Mouse (Mus musculus) kidney, embryonic 15.5 days (tissue): ENCODE data around the gene Zswim5. TPM values are rescaled to one million over a fixed set of nuclear protein-coding genes. Genes with fewer than 3 reads are reported as not detected.
A peak's percentile ranks its signal among the peaks of the same experiment; 100 is the strongest.
"Not testable (repeated sequence)": the region's sequence is repeated elsewhere in the genome, so short reads cannot be mapped to it uniquely, and the experiment has no call there.

Source experiments
- ATAC-seq: fragments of 200-750 bp; cut with Nextera tagmentation; replicated peaks from 2 replicates; pipeline ENCODE4 v1.8.0; 2017; ENCODE audit warnings: moderate TSS enrichment; ENCODE audit not compliant: low FRiP score
- H3K27ac ChIP-seq: fragments of 300-500 bp; sonication (generic); 2 replicates; pipeline ENCODE4 v1.5.1; 2015; ENCODE audit warnings: mild to moderate bottlenecking, inconsistent platforms
- H3K27me3 ChIP-seq: fragments of 300-500 bp; sonication (generic); 2 replicates; pipeline ENCODE4 v1.6.1; 2015; ENCODE audit warnings: inconsistent platforms
- H3K36me3 ChIP-seq: fragments of 300-500 bp; sonication (generic); 2 replicates; pipeline ENCODE4 v1.6.1; 2015; ENCODE audit warnings: inconsistent platforms
- H3K4me1 ChIP-seq: fragments of 300-500 bp; sonication (generic); 2 replicates; pipeline ENCODE4 v1.6.1; 2015; ENCODE audit warnings: inconsistent platforms
- H3K4me2 ChIP-seq: fragments of 300-500 bp; sonication (generic); 2 replicates; pipeline ENCODE4 v1.6.1; 2015; ENCODE audit warnings: moderate library complexity, mild to moderate bottlenecking, inconsistent platforms
- H3K4me3 ChIP-seq: fragments of 300-500 bp; sonication (generic); replicated peaks from 2 replicates; pipeline ENCODE4 v1.5.1; 2015; ENCODE audit warnings: mild to moderate bottlenecking, inconsistent platforms
- H3K9ac ChIP-seq: fragments of 300-500 bp; sonication (generic); 2 replicates; pipeline ENCODE4 v1.6.1; 2015; ENCODE audit warnings: mild to moderate bottlenecking, inconsistent platforms
- H3K9me3 ChIP-seq: fragments of 300-500 bp; sonication (generic); replicated peaks from 2 replicates; pipeline ENCODE4 v1.6.1; 2016; ENCODE audit warnings: inconsistent platforms
- WGBS: fragments of 180-500 bp; shearing (Covaris S2); methylation state at CpG from one replicate; pipeline ENCODE4 v1.1.7; 2015; ENCODE audit warnings: mixed read lengths; 5-methylcytosine and 5-hydroxymethylcytosine counted together
- polyA plus RNA-seq: library from polyadenylated mRNA; unstranded; fragments of >200 nt; fragmentation: Nextera tagmentation; extraction: Ambion mirVana; gene quantifications from 2 replicates; pipeline ENCODE4 v1.2.1, GENCODE M21; 2015

The Zswim5 gene
- 1.7 TPM in 2 replicates for polyA plus RNA-seq

GRCm38 (mm10) chr4:116876995-116877728, at the start of gene Zswim5:
Gene Zswim5, plus strand, starts transcription at chr4:116877376.
- peak; percentile 93 for ATAC-seq
- WGBS = under 1% methylated on average over 101 of the region's 104 CpGs
- H3K9me3 ChIP-seq = no peaks in the 10 kb centered on the region

GRCm38 (mm10) chr4:116827819-116828218, 49.4 kb upstream of the Zswim5 start:
- Histone ChIP-seq H3K4me3 (no peak overlapping the region), H3K27me3 (no peaks in the 10 kb centered on the region), H3K4me2 (no peak overlapping the region), H3K9me3 (no peaks in the 10 kb centered on the region), H3K36me3 (no peaks in the 10 kb centered on the region), H3K27ac (no peak overlapping the region), H3K4me1 (peaks cover 28% of the 10 kb centered on the region), H3K9ac (no peak overlapping the region)
- no peak for ATAC-seq
- WGBS = under 1% methylated on average over 4 of the region's 4 CpGs

More at GRCm38 (mm10) chr4:116876995-116877728, at the start of gene Zswim5:
- H3K27ac ChIP-seq = peak within 1 kb of the TSS; percentile 93
- peaks cover 25% of the 10 kb centered on the region for H3K27me3 ChIP-seq
- H3K36me3 ChIP-seq = no peaks in the 10 kb centered on the region
- H3K4me2 ChIP-seq = peak within 1 kb of the TSS; percentile 95
- H3K9ac ChIP-seq = peak within 1 kb of the TSS; percentile 80
- peaks cover 17% of the 10 kb centered on the region for H3K4me1 ChIP-seq
- H3K4me3 ChIP-seq = peak within 1 kb of the TSS; percentile 86

- WGBS = 39% methylated on average over 6 of the region's 6 CpGs
- Histone ChIP-seq H3K27ac (peak overlapping the region; percentile 75), H3K4me3 (no peak overlapping the region), H3K36me3 (no peaks in the 10 kb centered on the region), H3K4me2 (no peak overlapping the region), H3K27me3 (no peaks in the 10 kb centered on the region), H3K4me1 (peaks cover 23% of the 10 kb centered on the region), H3K9ac (no peak overlapping the region), H3K9me3 (no peaks in the 10 kb centered on the region)
- peak; percentile 10; the same call in 1 of the 2 replicates for ATAC-seq
Observed at GRCm38 (mm10) chr4:116829364-116830069, 47.7 kb upstream of the Zswim5 start.

GRCm38 (mm10) chr4:116830070-116830368, 47.2 kb upstream of the Zswim5 start:
- Histone ChIP-seq H3K27ac (peak overlapping the region; percentile 75), H3K4me3 (no peak overlapping the region), H3K27me3 (no peaks in the 10 kb centered on the region), H3K4me1 (peaks cover 19% of the 10 kb centered on the region), H3K9ac (no peak overlapping the region), H3K36me3 (no peaks in the 10 kb centered on the region), H3K9me3 (no peaks in the 10 kb centered on the region), H3K4me2 (no peak overlapping the region)
- peak; percentile 86 for ATAC-seq
- 7% methylated on average over 6 of the region's 6 CpGs for WGBS

- ATAC-seq = no peak
- Histone ChIP-seq H3K36me3 (no peaks in the 10 kb centered on the region), H3K4me2 (no peak overlapping the region), H3K9ac (no peak overlapping the region), H3K9me3 (no peaks in the 10 kb centered on the region), H3K27ac (0 out of 2 replicates have a peak overlapping the region, but pooled peaks have one; percentile 18), H3K27me3 (peaks cover 18% of the 10 kb centered on the region; the same call in 1 of the 2 replicates), H3K4me1 (0 out of 2 replicates have a peak, but pooled peaks cover 2% of the 10 kb centered on the region), H3K4me3 (no peak overlapping the region)
- 28% methylated on average over 2 of the region's 2 CpGs for WGBS
Observed at GRCm38 (mm10) chr4:116838999-116839398, 38.2 kb upstream of the Zswim5 start.

- WGBS = 37% methylated on average over 20 of the region's 29 CpGs
Observed at GRCm38 (mm10) chr4:116840096-116840495, 37.1 kb upstream of the Zswim5 start.

GRCm38 (mm10) chr4:116840841-116841240, 36.3 kb upstream of the Zswim5 start:
- Histone ChIP-seq H3K4me1 (0 out of 2 replicates have a peak, but pooled peaks cover 2% of the 10 kb centered on the region), H3K9ac (no peak overlapping the region), H3K4me2 (no peak overlapping the region), H3K4me3 (no peak overlapping the region), H3K27ac (no peak overlapping the region), H3K36me3 (no peaks in the 10 kb centered on the region), H3K9me3 (no peaks in the 10 kb centered on the region), H3K27me3 (peaks cover 18% of the 10 kb centered on the region; the same call in 1 of the 2 replicates)
- no peak for ATAC-seq
- WGBS = 84% methylated on average over 6 of the region's 6 CpGs

More at GRCm38 (mm10) chr4:116840096-116840495, 37.1 kb upstream of the Zswim5 start:
- not testable (repeated sequence) for H3K36me3 ChIP-seq, H3K9ac ChIP-seq, H3K4me1 ChIP-seq, ATAC-seq, H3K27ac ChIP-seq, H3K9me3 ChIP-seq
- H3K4me3 ChIP-seq = peak overlapping the region; percentile 24
- H3K4me2 ChIP-seq = peak overlapping the region; percentile 45
- H3K27me3 ChIP-seq = peaks cover 18% of the 10 kb centered on the region; the same call in 1 of the 2 replicates

- Histone ChIP-seq H3K36me3 (no peaks in the 10 kb centered on the region), H3K4me2 (no peak overlapping the region), H3K27me3 (peaks cover 16% of the 10 kb centered on the region; the same call in 1 of the 2 replicates), H3K4me3 (no peak overlapping the region), H3K27ac (no peak overlapping the region), H3K4me1 (0 out of 2 replicates have a peak, but pooled peaks cover 2% of the 10 kb centered on the region), H3K9ac (no peak overlapping the region), H3K9me3 (no peaks in the 10 kb centered on the region)
- 98% methylated on average over 3 of the region's 3 CpGs for WGBS
- no peak for ATAC-seq
Observed at GRCm38 (mm10) chr4:116844324-116844723, 32.9 kb upstream of the Zswim5 start.

- no peaks in the 10 kb centered on the region for H3K4me1 ChIP-seq
- no peak overlapping the region for H3K4me2 ChIP-seq
- 69% methylated on average over 3 of the region's 3 CpGs for WGBS
- H3K36me3 ChIP-seq = no peaks in the 10 kb centered on the region
- H3K4me3 ChIP-seq = no peak overlapping the region
- H3K27ac ChIP-seq = no peak overlapping the region
- no peaks in the 10 kb centered on the region for H3K27me3 ChIP-seq
- H3K9ac ChIP-seq = no peak overlapping the region
- no peaks in the 10 kb centered on the region for H3K9me3 ChIP-seq
- no peak for ATAC-seq
Observed at GRCm38 (mm10) chr4:116849901-116850300, 27.3 kb upstream of the Zswim5 start.

- ATAC-seq = no peak
- H3K4me1 ChIP-seq = no peaks in the 10 kb centered on the region
- H3K4me2 ChIP-seq = no peak overlapping the region
- H3K27me3 ChIP-seq = no peaks in the 10 kb centered on the region
- H3K9ac ChIP-seq = no peak overlapping the region
- no peak overlapping the region for H3K27ac ChIP-seq
- H3K4me3 ChIP-seq = no peak overlapping the region
- H3K36me3 ChIP-seq = no peaks in the 10 kb centered on the region
- 23% methylated on average over 2 of the region's 2 CpGs for WGBS
- H3K9me3 ChIP-seq = no peaks in the 10 kb centered on the region
Observed at GRCm38 (mm10) chr4:116854286-116854685, 22.9 kb upstream of the Zswim5 start.

- H3K4me1 ChIP-seq = no peaks in the 10 kb centered on the region
- no peaks in the 10 kb centered on the region for H3K36me3 ChIP-seq
- H3K4me3 ChIP-seq = no peak overlapping the region
- H3K27me3 ChIP-seq = no peaks in the 10 kb centered on the region; the same call in 1 of the 2 replicates
- H3K9me3 ChIP-seq = no peaks in the 10 kb centered on the region
- WGBS = 88% methylated on average over 10 of the region's 10 CpGs
- H3K9ac ChIP-seq = no peak overlapping the region
- H3K27ac ChIP-seq = no peak overlapping the region
- H3K4me2 ChIP-seq = no peak overlapping the region
- no peak for ATAC-seq
Observed at GRCm38 (mm10) chr4:116857203-116857602, 20.0 kb upstream of the Zswim5 start.

GRCm38 (mm10) chr4:116859711-116860110, 17.5 kb upstream of the Zswim5 start:
- Histone ChIP-seq H3K27ac (no peak overlapping the region), H3K4me2 (no peak overlapping the region), H3K9me3 (no peaks in the 10 kb centered on the region), H3K27me3 (no peaks in the 10 kb centered on the region; the same call in 1 of the 2 replicates), H3K9ac (no peak overlapping the region), H3K4me3 (no peak overlapping the region), H3K36me3 (no peaks in the 10 kb centered on the region), H3K4me1 (no peaks in the 10 kb centered on the region)
- no peak for ATAC-seq
- WGBS = 67% methylated on average over 5 of the region's 5 CpGs
